Mouse (Mus musculus): Measurements from ENCODE around the gene Src. TPM values are rescaled to one million over a fixed set of nuclear protein-coding genes. Genes with fewer than 3 reads are reported as not detected.

Src gene
- total and polyA plus RNA-seq, 2 experiments, result 1.3 to 5.6 TPM

- H3K27ac ChIP-seq (replicated peaks; ENCODE audit: insufficient read depth, low read depth, low read length), result no peak overlapping the region
- no peaks in the 10 kb centered on the region for H3K4me1 ChIP-seq (ENCODE audit: control insufficient read depth, insufficient read depth, low read length)
- DNase-seq (ENCODE audit: extremely low read depth, low read depth, low spot score), result no peak
- H3K9ac ChIP-seq (ENCODE audit: low read depth, low read length), result no peak overlapping the region
- H3K4me3 ChIP-seq (ENCODE audit: insufficient read depth, low read depth, low read length), result no peak overlapping the region
- H3K79me2 ChIP-seq (ENCODE audit: control insufficient read depth, insufficient read depth, low read length), result no peaks in the 10 kb centered on the region
- no peak for TF ChIP-seq POLR2A (IDR thresholded peaks at IDR 0.05; ENCODE audit: extremely low read depth, insufficient read depth, low read length)
- TF ChIP-seq CTCF (IDR thresholded peaks at IDR 0.05; ENCODE audit: low read depth, low read length), result no peak
- no peaks in the 10 kb centered on the region for H3K36me3 ChIP-seq (ENCODE audit: control insufficient read depth, insufficient read depth, low read length)
- no peaks in the 10 kb centered on the region for H3K27me3 ChIP-seq (ENCODE audit: control insufficient read depth, insufficient read depth, low read length)
- 81% methylated on average over 7 of the region's 7 CpGs for WGBS
Observed at GRCm38 (mm10) chr2:157486981-157487656, 68.9 kb downstream of the Src start.

- TF ChIP-seq CTCF (IDR thresholded peaks at IDR 0.05; ENCODE audit: low read depth, low read length), result no peak
- no peak for TF ChIP-seq POLR2A (IDR thresholded peaks at IDR 0.05; ENCODE audit: extremely low read depth, insufficient read depth, low read length)
- H3K79me2 ChIP-seq (ENCODE audit: control insufficient read depth, insufficient read depth, low read length), result no peaks in the 10 kb centered on the region
- WGBS, result 73% methylated on average over 12 of the region's 12 CpGs
- no peak for DNase-seq (ENCODE audit: extremely low read depth, low read depth, low spot score)
- H3K9ac ChIP-seq (ENCODE audit: low read depth, low read length), result no peak overlapping the region
- H3K4me3 ChIP-seq (ENCODE audit: insufficient read depth, low read depth, low read length), result no peak overlapping the region
- no peaks in the 10 kb centered on the region for H3K27me3 ChIP-seq (ENCODE audit: control insufficient read depth, insufficient read depth, low read length)
- H3K4me1 ChIP-seq (ENCODE audit: control insufficient read depth, insufficient read depth, low read length), result no peaks in the 10 kb centered on the region
- H3K27ac ChIP-seq (replicated peaks; ENCODE audit: insufficient read depth, low read depth, low read length), result no peak overlapping the region
- H3K36me3 ChIP-seq (ENCODE audit: control insufficient read depth, insufficient read depth, low read length), result no peaks in the 10 kb centered on the region
Observed at GRCm38 (mm10) chr2:157487733-157488175, 69.5 kb downstream of the Src start.

- Histone ChIP-seq H3K27me3 (ENCODE audit: control insufficient read depth, insufficient read depth, low read length) (no peaks in the 10 kb centered on the region), H3K9ac (ENCODE audit: low read depth, low read length) (no peak overlapping the region), H3K27ac (replicated peaks; ENCODE audit: insufficient read depth, low read depth, low read length) (no peak overlapping the region), H3K4me3 (ENCODE audit: insufficient read depth, low read depth, low read length) (no peak overlapping the region), H3K4me1 (ENCODE audit: control insufficient read depth, insufficient read depth, low read length) (no peaks in the 10 kb centered on the region), H3K79me2 (ENCODE audit: control insufficient read depth, insufficient read depth, low read length) (no peaks in the 10 kb centered on the region), H3K36me3 (ENCODE audit: control insufficient read depth, insufficient read depth, low read length) (no peaks in the 10 kb centered on the region)
- no peak for DNase-seq (ENCODE audit: extremely low read depth, low read depth, low spot score)
- TF ChIP-seq POLR2A (IDR thresholded peaks at IDR 0.05; ENCODE audit: extremely low read depth, insufficient read depth, low read length), result no peak
- TF ChIP-seq CTCF (IDR thresholded peaks at IDR 0.05; ENCODE audit: low read depth, low read length), result no peak
- 82% methylated on average over 3 of the region's 3 CpGs for WGBS
Observed at GRCm38 (mm10) chr2:157493240-157493639, 75.0 kb downstream of the Src start.

GRCm38 (mm10) chr2:157498529-157498928 is 80.3 kb downstream of the Src start:
- H3K4me3 ChIP-seq (ENCODE audit: insufficient read depth, low read depth, low read length), result no peak overlapping the region
- no peaks in the 10 kb centered on the region for H3K36me3 ChIP-seq (ENCODE audit: control insufficient read depth, insufficient read depth, low read length)
- TF ChIP-seq POLR2A (IDR thresholded peaks at IDR 0.05; ENCODE audit: extremely low read depth, insufficient read depth, low read length), result no peak
- no peak for TF ChIP-seq CTCF (IDR thresholded peaks at IDR 0.05; ENCODE audit: low read depth, low read length)
- no peak overlapping the region for H3K9ac ChIP-seq (ENCODE audit: low read depth, low read length)
- no peaks in the 10 kb centered on the region for H3K27me3 ChIP-seq (ENCODE audit: control insufficient read depth, insufficient read depth, low read length)
- 0 out of 2 replicates have a peak, but pooled peaks cover 1% of the 10 kb centered on the region for H3K4me1 ChIP-seq (ENCODE audit: control insufficient read depth, insufficient read depth, low read length)
- no peaks in the 10 kb centered on the region for H3K79me2 ChIP-seq (ENCODE audit: control insufficient read depth, insufficient read depth, low read length)
- no peak for DNase-seq (ENCODE audit: extremely low read depth, low read depth, low spot score)
- no peak overlapping the region for H3K27ac ChIP-seq (replicated peaks; ENCODE audit: insufficient read depth, low read depth, low read length)
- 61% methylated on average over 4 of the region's 4 CpGs for WGBS

GRCm38 (mm10) chr2:157500364-157500763 is 82.1 kb downstream of the Src start:
- Histone ChIP-seq H3K4me1 (ENCODE audit: control insufficient read depth, insufficient read depth, low read length) (0 out of 2 replicates have a peak, but pooled peaks cover 1% of the 10 kb centered on the region), H3K79me2 (ENCODE audit: control insufficient read depth, insufficient read depth, low read length) (no peaks in the 10 kb centered on the region), H3K27ac (replicated peaks; ENCODE audit: insufficient read depth, low read depth, low read length) (no peak overlapping the region), H3K27me3 (ENCODE audit: control insufficient read depth, insufficient read depth, low read length) (no peaks in the 10 kb centered on the region), H3K9ac (ENCODE audit: low read depth, low read length) (no peak overlapping the region), H3K36me3 (ENCODE audit: control insufficient read depth, insufficient read depth, low read length) (no peaks in the 10 kb centered on the region), H3K4me3 (ENCODE audit: insufficient read depth, low read depth, low read length) (no peak overlapping the region)
- peak; percentile 17 for DNase-seq (ENCODE audit: extremely low read depth, low read depth, low spot score)
- TF ChIP-seq POLR2A (IDR thresholded peaks at IDR 0.05; ENCODE audit: extremely low read depth, insufficient read depth, low read length) (no peak), CTCF (IDR thresholded peaks at IDR 0.05; ENCODE audit: low read depth, low read length) (no peak)
- 70% methylated on average over 2 of the region's 2 CpGs for WGBS

GRCm38 (mm10) chr2:157501324-157501723 is 83.1 kb downstream of the Src start:
- Histone ChIP-seq H3K79me2 (ENCODE audit: control insufficient read depth, insufficient read depth, low read length) (no peaks in the 10 kb centered on the region), H3K27me3 (ENCODE audit: control insufficient read depth, insufficient read depth, low read length) (no peaks in the 10 kb centered on the region), H3K9ac (ENCODE audit: low read depth, low read length) (no peak overlapping the region), H3K4me1 (ENCODE audit: control insufficient read depth, insufficient read depth, low read length) (0 out of 2 replicates have a peak, but pooled peaks cover 1% of the 10 kb centered on the region), H3K4me3 (ENCODE audit: insufficient read depth, low read depth, low read length) (no peak overlapping the region), H3K36me3 (ENCODE audit: control insufficient read depth, insufficient read depth, low read length) (no peaks in the 10 kb centered on the region), H3K27ac (replicated peaks; ENCODE audit: insufficient read depth, low read depth, low read length) (no peak overlapping the region)
- 21% methylated on average over 4 of the region's 4 CpGs for WGBS
- TF ChIP-seq POLR2A (IDR thresholded peaks at IDR 0.05; ENCODE audit: extremely low read depth, insufficient read depth, low read length), result no peak
- TF ChIP-seq CTCF (IDR thresholded peaks at IDR 0.05; ENCODE audit: low read depth, low read length), result no peak
- DNase-seq (ENCODE audit: extremely low read depth, low read depth, low spot score), result peak; percentile 9
